Mouse (Mus musculus) T-helper 17 cell (primary cell): Measurements from ENCODE around the gene Pcbd2.

ENCODE experiments used
- in situ Hi-C, 2 experiments: fragments of 300-600 bp; cut with MboI, MseI; formaldehyde crosslinking; loops; 1 replicate in 1 of 2; 2 replicates in 1 of 2; pipeline ENCODE4 v1.15.1; 2025; ENCODE audit warnings: high pct_unique_total_duplicates in 2 of 2

Pcbd2 gene

GRCm38 (mm10) chr13:55825245-55825681 is 98.1 kb downstream of the Pcbd2 start:
- in situ Hi-C loops, result loop anchor here in 1 of 2 experiments (5.0 to 10.0 kb wide), 2 partner anchors 807 to 1940 kb away; no protein-coding TSS in a partner anchor

- in situ Hi-C loops, result loop anchor here in 1 of 2 experiments (5.0 to 10.0 kb wide), 2 partner anchors 806 to 1939 kb away; no protein-coding TSS in a partner anchor
Observed at GRCm38 (mm10) chr13:55826008-55826671, 99.0 kb downstream of the Pcbd2 start.
